Comparison of ENCODE assay signal across 9 mouse cellular contexts in the genomic region with DNA sequence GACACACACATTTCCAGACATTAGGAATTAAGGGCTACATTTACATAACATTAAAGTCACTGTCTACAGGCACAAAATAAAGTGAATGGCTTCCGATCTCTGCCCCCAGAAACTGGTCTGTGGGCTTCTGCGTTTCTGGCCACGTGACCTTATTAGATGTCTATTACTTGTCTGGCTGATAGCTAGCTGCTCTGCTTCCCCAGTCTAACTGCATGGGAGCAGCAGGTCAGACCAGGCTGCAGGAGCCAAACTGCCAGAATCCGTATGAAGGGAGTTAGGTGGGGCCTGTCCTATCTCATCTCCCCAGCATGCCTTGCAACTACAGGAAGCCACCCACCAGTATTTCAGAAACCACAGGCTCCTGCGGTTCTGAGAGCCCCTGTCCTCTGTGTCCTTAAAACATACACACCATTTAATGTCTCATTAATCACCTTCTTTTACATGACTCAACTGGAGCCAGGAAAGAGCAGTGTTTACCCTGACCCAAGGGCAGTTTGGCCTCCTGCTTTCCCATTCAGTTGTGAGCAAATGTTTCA. TPM values are rescaled to one million over a fixed set of nuclear protein-coding genes. Genes with fewer than 3 reads are reported as not detected.
A peak's percentile ranks its signal among the peaks of the same experiment; 100 is the strongest.
DNase-seq lines count a peak whose midpoint lies in the region; ATAC-seq and TF ChIP-seq lines count a peak whose summit lies in the region.
"Had no signal": no experiment of that assay in that cellular context is flagged by ENCODE, and none has a peak within 500 bp of the region (broad histone marks: within the 10 kb centered on the region; RNA-seq: fewer than 3 reads in every experiment).

No protein-coding gene starts in this region.

- WGBS in midbrain, postnatal 0 days, result 79% methylated on average over 5 of the region's 5 CpGs

- H3K9me3 ChIP-seq in midbrain, postnatal 0 days (ENCODE audit: low read length), result no peaks in the 10 kb centered on the region

- H3K4me2 ChIP-seq in midbrain, postnatal 0 days (ENCODE audit: low read depth, low read length, poor library complexity, severe bottlenecking), result no peak overlapping the region

- intact Hi-C loops in gastrocnemius, adult 2 months (cut with DNase I), result no loop called here

- H3K9ac ChIP-seq in midbrain, postnatal 0 days (replicated peaks; ENCODE audit: low read length, poor library complexity, severe bottlenecking), result no peak overlapping the region

- no peaks in the 10 kb centered on the region for H3K4me1 ChIP-seq in midbrain, postnatal 0 days (ENCODE audit: insufficient read depth, low read length)

- H3K36me3 ChIP-seq in midbrain, postnatal 0 days (ENCODE audit: insufficient read depth, low read length), result no peaks in the 10 kb centered on the region

- ATAC-seq in inflammation-experienced regulatory T-cells, adult 6 months, result peak; percentile 95
- ATAC-seq in monocyte, adult 5-6 weeks (replicated peaks; ENCODE audit: insufficient number of reproducible peaks, low FRiP score, low TSS enrichment, poor library complexity, severe bottlenecking), result peak; percentile 38; the same call in 1 of the 2 replicates
- no peak for ATAC-seq in midbrain, postnatal 0 days (ENCODE audit: low FRiP score)

- no peak for TF ChIP-seq CTCF in gastrocnemius, adult 2 months (IDR thresholded peaks at IDR 0.05)
- TF ChIP-seq CTCF in midbrain, postnatal 0 days (IDR thresholded peaks at IDR 0.05), result no peak

- H3K27ac ChIP-seq in gastrocnemius, adult 2 months, result no peak overlapping the region
- no peak overlapping the region for H3K27ac ChIP-seq in midbrain, postnatal 0 days (ENCODE audit: low read depth, low read length)

- DNase-seq in B cell, adult 2 months, result peak; percentile 41 to 55
- DNase-seq in CD8-positive naive resting alpha-beta T cell, adult 2 months (ENCODE audit: low read depth in 2 of 2, low spot score in 2 of 2), result peak; percentile 33 to 58
- DNase-seq in gastrocnemius, adult 2 months, result no peak
- no peak for DNase-seq in midbrain, postnatal 0 days (ENCODE audit: low spot score)
- DNase-seq in frontal cortex, postnatal 36 days (ENCODE audit: low spot score in 2 of 2), result no peak
- DNase-seq in left cerebral cortex, adult 8-10 months (ENCODE audit: low spot score in 2 of 2), result no peak

- H3K4me3 ChIP-seq in gastrocnemius, adult 2 months, result no peak overlapping the region
- no peak overlapping the region for H3K4me3 ChIP-seq in midbrain, postnatal 0 days (ENCODE audit: low read depth, low read length)

- H3K27me3 ChIP-seq in midbrain, postnatal 0 days (ENCODE audit: insufficient read depth, low read length), result no peaks in the 10 kb centered on the region

RNA-seq across cellular contexts. Expression of a gene that starts 27.7 kb away (rescaled TPM):
- polyA plus RNA-seq in inflammation-experienced regulatory T-cells, adult 6 months (2017; shearing (Covaris generic)), result 100 to 1,000 TPM; 134 to 138 (median 138) TPM
- 137 to 339 TPM (median 177 TPM) in 3 replicates for total RNA-seq in monocyte, adult 5-6 weeks (2017)
- total RNA-seq in gastrocnemius, adult 2 months (2021), result under 1 TPM; 0.28 to 0.47 TPM
- 3.9 and 4.5 TPM in 2 replicates for total RNA-seq in midbrain, postnatal 0 days (2014; rRNA removed)
- 1.2 and 1.5 TPM in 2 replicates for polyA plus RNA-seq in midbrain, postnatal 0 days (2015; fragmentation: Nextera tagmentation; extraction: Ambion mirVana)
- 1 to 10 TPM; 2.8 to 7.6 (median 6.1) TPM for total RNA-seq in left cerebral cortex, adult 8-10 months (2022)

RNA-seq across cellular contexts. Expression of a gene that starts 29.4 kb away (rescaled TPM):
- polyA plus RNA-seq in inflammation-experienced regulatory T-cells, adult 6 months (2017; shearing (Covaris generic)), result not detected
- total RNA-seq in monocyte, adult 5-6 weeks (2017), result not detected in 3 replicates
- not detected for total RNA-seq in gastrocnemius, adult 2 months (2021)
- total RNA-seq in midbrain, postnatal 0 days (2014; rRNA removed), result not detected in 2 replicates
- not detected in 2 replicates for polyA plus RNA-seq in midbrain, postnatal 0 days (2015; fragmentation: Nextera tagmentation; extraction: Ambion mirVana)
- total RNA-seq in left cerebral cortex, adult 8-10 months (2022), result not detected
- polyA plus RNA-seq: large intestine, adult 2 months had no signal

Comparison
In these comparisons a context has a peak if more than half of its experiments do, and no peak if none do; other contexts are left out.
1. DNase-seq: peak in B cell, adult 2 months (2 of 2) and CD8-positive naive resting alpha-beta T cell, adult 2 months (2 of 2); none in gastrocnemius, adult 2 months (single experiment), midbrain, postnatal 0 days (single experiment), frontal cortex, postnatal 36 days (0 of 2) and left cerebral cortex, adult 8-10 months (0 of 2).
2. RNA of a gene that starts 27.7 kb away (total RNA-seq): 137 to 339 TPM in monocyte, adult 5-6 weeks; 2.8 to 7.6 TPM in left cerebral cortex, adult 8-10 months, 3.9 to 4.5 TPM in midbrain, postnatal 0 days and 0.28 to 0.47 TPM in gastrocnemius, adult 2 months; every median in the first group is over 10 times any median in the second.